Mouse (Mus musculus): Measurements from ENCODE around the gene Card6.
A peak's percentile ranks its signal among the peaks of the same experiment; 100 is the strongest.
"Not testable (repeated sequence)": the region's sequence is repeated elsewhere in the genome, so short reads cannot be mapped to it uniquely, and the experiment has no call there.

Card6 gene

DNA sequence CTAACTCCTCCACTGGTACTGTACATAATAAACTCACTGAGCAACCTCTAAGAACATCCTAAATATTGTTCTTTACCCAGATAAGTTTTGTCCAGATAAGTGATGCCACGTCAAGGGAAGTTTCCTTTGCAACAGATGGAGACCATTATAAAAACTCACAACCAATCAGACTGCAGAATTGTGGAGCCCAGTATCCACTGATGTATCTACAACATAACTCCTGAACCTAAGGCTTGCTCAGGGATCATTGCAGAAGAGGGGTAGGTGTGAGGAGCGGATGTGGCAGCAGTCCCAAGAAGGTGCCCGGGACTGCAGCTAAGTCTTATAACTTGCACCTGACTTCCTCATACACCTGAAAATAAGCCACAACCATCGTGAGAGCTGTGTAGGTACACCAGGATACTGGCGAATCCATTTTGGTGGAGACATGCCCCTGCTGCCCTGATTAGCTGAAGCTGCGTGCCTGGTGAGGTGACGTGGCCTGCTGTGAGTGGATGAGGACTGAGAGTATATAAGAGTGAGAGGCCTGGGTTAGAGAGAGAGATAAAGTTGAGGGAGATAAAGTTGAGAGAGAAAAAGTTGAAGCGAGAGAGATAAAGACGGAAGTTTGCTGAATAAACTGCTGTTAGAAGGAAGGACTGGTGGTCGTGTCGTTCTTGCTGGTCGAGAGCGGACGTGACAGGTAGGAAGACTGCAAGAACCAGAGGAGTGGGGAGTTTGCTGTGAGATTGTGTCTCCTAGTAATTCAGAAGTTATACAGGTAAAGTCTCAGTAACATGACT lies 22.7 kb upstream of the Card6 start:
- not testable (repeated sequence) for DNase-seq (ENCODE audit: low read depth)

DNA sequence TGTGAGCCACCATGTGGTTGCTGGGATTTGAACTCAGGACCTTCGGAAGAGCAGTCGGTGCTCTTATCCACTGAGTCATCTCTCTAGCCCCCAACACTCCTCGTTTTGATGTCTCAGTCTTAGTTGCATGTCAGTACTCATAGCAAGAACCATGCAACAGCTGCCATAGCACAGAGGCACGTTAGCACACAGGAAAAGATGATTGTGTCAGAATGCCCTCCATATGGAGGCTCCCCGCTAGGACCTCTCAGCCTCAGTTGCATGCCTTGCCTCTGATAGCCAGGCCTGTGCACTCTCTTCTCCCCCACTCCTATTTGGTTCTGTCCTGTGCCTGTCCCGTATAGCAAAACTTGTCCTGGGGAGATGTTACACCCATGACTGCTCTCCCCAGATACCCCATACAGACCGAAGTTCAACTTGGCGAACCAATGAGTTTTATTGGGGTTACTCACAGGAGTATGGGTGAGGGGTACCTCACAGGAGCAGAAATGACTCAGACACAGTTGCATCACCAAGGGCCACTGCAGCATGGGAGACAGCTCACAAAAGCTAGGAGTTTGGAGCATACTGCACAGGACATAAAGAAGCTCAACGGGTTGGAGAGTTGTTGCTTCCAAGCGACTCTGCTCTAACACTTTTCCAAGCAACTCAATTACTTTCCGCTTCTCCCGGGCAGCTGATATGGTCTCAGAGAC lies 20.9 kb upstream of the Card6 start:
- DNase-seq (ENCODE audit: low read depth), result peak; percentile 74

DNA sequence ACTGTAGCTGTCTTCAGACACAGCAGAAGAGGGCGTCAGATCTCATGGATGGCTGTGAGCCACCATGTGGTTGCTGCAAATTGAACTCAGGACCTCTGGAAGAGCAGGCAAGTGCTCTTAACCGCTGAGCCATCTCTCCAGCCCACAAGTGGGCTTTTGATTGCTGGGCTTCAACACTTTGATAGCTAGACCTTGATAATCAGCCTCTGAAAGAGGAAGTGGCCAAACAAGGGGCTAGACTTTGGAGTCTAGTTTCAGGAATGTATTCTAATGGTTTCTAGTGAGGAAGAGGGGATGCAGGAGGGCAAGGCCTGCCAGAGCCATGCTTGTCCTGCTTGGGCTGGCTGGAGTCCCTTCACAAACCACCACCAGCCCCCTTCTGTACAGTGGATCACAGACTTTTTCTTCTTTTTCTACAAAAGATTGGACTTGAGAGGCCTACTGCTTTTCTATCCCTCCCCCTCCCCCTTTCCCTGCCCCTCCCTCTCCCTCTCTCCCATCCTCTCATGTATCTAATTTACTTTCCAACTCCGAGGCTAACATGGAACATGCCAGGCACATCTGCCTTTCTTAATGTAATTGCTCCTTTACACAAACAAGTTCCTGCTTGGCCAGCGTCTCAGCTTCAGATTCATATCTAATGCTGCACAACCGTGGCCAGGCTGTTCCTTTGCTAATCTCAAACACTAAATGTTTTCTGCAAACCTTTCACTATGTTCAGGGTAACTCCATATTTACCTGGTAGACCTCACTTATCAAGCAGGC lies 20.0 kb upstream of the Card6 start:
- peak; percentile 78 for DNase-seq (ENCODE audit: low read depth)

DNA sequence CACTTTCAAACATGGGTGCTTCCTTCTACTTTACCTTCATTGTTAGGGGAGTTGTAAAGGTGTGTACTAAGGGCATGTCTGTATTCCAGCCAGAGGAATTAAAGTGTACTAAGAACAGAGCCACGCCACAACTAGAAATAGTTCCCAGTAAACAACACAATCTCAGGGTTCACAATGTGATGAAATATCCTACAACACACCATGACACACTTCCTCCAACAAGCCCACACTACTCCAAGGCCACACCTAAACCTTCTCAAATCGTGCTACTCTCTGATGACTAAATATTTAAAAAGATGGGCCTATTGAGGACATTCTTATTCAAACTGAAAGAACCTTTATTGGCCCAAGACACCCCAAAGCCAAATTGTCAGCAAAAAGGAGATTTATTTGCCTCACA lies 19.1 kb upstream of the Card6 start:
- DNase-seq (ENCODE audit: low read depth), result peak; percentile 65

DNA sequence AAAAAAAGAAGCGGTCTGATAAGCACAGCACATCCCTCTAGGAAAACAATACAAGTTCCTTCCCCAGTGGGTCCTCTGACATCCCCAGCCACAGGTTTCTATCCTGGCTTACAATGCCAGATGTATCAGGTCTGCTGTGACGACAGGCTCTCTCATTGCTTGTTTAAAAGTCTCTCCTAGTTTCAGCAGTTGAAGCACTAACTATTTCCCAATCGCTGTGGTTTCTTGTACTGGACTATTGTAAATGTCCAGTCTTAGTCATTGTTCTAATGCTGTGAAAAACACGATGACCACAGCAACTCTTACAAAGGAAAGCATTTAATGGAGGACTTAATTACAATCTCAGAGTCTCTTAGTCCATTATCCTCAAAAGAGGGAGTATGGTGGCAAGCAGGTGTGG lies 18.1 kb upstream of the Card6 start:
- DNase-seq (ENCODE audit: low read depth), result peak; percentile 92

DNA sequence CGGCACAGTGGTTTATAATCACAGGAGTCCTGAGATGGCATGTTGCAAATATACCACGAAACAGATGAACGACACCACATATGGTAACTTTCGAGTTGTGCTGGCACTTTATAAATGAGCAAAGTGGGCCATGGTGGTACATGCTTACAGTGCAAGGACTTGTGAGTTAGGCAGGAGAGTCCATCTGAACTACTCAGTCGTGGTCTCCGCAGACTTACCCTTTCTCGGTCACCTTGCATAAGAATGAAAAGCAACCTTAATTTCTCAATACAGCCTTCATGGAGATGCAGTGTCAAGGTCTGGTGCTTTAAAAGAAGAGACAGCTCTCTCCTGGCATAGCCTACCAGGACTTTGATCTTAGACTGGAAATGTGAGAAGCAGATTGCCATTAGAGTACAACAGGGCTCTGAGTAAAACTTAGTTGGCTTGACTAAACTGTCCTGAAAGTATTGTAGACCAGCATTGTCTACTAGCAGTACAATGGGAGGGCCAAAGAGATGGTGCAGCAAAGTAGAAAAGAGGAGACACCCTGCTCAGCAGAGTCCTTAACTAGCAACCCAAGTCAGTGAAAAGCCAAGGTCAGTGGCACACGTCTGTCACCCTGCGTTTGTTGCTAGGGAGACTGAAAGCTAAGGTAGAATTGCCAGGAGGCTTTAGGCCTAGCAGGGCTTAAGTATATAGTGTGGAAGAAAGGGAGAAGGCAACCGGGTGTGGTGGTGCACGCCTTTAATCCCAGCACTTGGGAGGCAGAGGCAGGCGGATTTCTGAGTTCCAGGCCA lies 13.4 kb upstream of the Card6 start:
- DNase-seq (ENCODE audit: low read depth), result no peak

DNA sequence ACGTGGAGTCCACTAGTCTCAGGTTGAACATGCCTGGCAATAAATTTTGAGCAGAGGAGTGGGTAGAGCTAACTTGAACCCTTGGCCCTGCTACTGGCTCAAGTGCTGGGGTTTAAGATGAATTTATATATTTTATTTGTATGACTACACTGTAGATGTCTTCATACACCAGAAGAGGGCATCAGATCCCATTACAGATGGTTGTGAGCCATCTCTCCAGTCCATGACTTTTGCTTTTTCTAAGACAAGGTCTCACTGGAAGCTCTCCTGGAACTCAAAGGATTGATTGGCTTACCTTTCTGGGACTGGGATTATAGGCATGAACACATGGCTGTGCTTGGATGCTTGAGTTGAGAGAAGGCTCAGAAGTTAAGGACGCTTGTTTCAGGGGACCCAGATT lies 11.4 kb upstream of the Card6 start:
- peak; percentile 56 for DNase-seq (ENCODE audit: low read depth)

DNA sequence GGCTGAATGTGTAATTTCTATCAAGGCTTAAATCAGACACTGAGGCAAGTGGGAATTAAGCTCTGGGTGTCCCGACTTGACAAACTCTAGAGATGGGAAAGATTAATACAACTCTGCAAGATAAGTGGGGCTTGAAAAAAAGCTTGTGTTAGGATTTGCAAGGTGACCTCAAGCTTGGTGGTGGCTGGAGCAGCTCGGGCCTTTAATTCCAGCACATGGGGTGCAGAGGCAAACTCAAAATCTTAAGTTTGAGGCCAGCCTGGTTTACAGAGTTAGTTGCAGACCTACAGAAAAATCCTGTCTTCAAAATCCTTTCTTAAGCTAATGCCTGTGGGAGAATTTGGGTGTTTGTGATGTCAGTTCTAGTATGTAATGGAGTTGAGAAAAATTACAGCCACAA lies 10.9 kb upstream of the Card6 start:
- DNase-seq (ENCODE audit: low read depth), result no peak

DNA sequence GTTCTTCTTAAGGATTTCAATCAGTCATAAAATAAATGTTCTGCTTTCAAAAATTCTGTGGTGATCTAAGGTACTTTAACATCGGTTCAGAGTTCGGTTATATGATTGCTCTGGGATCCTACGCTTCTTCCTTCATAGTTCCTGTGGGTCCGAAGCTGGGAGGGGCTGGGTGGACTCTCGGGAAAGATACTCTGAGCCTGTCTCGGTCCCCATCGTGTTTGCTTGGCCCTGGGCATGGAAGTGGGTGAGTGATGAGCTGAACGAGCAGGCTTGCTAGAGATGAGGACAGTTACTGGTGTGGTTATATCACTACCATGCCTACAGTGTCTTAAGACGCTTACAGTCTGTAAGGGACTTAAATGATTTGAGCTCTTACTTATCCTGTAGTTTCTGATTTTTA lies 10.3 kb upstream of the Card6 start:
- DNase-seq (ENCODE audit: low read depth), result no peak

DNA sequence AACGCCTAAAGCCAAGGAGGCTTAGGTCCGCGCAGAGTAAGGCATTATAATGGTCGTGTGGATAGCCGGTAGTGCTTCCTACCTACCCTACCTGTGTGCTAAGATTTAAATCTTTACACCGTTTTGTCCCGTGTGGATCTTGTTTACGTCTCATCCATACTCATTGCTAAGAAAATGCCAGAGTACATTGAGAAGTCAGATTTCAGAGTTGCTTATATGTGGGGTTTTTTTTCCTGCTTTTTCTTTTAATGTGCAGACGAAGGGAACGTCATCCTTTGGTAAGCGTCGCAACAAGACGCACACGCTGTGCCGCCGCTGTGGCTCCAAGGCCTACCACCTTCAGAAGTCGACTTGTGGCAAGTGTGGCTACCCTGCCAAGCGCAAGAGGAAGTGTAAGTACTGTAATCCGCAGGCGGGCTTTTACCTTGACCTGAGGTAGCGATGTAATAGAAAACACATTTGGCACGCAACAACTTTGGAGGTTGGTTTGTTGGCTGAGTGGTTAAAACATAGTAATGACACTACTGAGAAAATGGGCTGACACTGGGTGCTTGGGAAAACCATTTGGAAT lies 8.8 kb upstream of the Card6 start:
- peak; percentile 41 for DNase-seq (ENCODE audit: low read depth)

DNA sequence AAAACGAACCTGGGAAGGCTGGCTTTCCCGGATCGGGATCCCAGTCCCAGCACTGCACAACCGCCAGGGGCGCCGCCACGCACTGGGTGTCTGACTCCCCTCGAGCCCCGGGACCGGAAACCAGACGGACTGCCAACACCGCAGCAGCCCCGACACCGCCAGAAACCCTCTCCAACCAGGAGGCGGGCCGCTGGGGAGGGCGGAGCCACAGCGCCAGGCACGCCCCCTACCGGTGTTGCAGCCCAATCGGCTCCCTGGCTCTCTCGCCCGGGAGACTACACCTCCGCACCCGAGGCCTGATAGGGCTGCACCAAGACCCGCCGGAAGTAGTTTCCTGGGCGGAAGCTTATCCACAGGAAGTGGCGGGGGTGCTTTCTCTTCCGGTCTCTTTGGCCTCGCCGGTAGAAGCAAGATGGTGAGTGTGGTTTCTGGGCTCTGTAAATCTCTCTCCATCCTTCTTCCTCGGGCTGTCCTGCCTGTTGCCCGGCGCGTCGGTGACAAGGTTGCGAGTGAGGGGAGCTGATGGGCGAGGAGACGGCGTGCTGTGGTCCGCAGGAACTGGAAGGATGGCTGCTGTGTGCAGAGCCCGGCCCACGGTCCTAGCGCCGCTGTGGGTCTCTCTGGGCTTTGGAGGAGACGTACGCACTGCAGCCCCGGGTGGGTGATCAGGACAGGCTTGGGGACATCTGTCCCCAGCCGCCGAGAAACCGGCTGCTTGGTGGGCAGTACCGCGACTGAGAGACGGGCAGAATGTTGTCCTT lies 8.1 kb upstream of the Card6 start, which contains the start of gene Rpl37:
Gene Rpl37, plus strand, starts transcription at position 376 of the 761 bp plus-strand sequence.
- DNase-seq (ENCODE audit: low read depth), result peak; percentile 98

DNA sequence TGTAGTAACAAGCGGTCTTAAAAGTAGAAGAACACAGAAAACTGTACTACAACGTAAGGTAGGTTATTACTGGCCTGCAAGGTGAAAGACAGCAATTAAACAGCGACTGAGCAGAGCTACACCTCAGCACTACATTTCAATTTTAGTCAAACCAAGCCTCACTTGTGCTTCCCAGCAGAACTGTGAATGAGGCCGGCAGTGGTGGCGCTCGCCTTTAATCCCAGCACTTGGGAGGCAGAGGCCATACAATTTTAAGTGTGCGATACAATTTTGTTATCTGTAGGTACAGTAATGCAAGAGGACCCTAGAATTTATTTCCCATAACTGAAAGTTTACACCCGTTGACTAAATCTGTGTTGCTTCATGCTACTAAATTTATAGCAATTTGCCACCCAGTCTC lies 6.8 kb upstream of the Card6 start:
- DNase-seq (ENCODE audit: low read depth), result no peak

DNA sequence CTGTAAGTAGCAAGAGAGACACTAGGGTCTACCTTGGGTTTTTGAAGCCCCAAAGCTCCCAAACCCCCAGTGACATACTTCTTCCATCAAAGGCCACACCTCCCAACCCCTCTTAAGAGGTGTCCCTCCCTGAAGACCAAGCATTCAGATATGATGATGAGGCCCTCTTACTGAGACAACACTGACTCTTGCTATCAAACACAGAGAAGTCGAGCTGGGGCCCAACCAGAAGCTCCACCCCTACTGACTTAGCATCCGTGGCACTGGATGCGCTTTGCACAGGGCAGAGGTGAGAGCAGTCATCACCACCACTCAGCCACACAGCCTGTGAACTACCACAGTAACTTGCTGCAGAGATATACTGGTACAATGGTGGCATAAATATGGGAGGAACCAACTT lies 4.3 kb upstream of the Card6 start:
- no peak for DNase-seq (ENCODE audit: low read depth)

DNA sequence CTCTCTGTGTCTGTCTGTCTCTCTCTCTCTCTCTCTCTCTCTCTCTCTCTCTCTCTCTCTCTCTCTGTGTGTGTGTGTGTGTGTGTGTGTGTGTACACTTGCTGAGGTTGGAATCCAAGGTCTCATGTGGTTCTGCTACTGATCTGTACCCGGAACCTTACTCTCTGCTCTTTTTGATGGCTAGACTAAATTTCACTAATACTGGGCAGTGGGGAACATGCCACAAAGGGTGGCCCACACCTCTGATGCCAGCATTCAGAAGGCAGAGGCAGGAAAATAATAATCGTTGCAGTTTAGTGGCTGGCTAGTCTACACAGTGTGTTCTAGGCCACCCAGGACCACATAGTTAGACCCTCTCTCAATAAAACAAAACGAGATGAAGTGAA lies 309 bp upstream of the Card6 start:
- DNase-seq (ENCODE audit: low read depth), result no peak

DNA sequence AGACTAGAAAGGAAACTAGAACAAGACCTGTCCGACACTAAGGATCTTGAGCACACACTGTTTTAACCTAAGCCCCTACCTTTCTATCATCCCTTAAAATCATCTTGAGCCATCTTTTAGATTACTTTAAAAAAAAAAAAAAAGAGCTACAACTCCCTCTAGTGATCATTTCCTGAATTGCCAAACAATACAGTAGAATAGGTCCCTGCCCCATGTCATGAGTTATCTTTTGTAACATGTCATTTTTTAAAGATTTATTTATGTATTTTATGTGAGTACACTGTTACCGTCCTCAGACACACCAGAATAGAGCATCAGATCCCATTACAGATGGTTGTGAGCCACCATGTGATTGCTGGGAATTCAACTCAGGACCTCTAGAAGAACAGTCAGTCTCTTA lies 2.0 kb downstream of the Card6 start:
- DNase-seq (ENCODE audit: low read depth), result peak; percentile 70

DNA sequence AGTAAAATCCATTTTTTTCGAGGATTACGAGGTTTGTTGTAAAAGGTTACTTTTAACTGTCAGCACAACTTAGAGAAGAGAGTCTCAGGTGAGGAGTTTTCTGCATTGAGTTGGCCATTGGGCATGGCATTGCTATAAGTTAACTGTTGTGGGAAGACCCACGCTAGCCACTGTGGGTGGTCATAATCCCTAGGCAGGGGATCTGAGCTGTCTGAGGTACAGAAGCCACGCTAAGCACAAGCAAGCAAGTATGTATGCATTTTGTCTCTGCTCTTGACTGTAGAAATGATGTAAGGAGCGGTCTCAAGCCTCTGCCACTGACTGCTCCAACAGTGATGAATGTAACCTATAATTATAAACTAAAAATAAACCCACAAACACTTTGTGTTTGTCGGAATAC lies 2.4 kb downstream of the Card6 start:
- no peak for DNase-seq (ENCODE audit: low read depth)

DNA sequence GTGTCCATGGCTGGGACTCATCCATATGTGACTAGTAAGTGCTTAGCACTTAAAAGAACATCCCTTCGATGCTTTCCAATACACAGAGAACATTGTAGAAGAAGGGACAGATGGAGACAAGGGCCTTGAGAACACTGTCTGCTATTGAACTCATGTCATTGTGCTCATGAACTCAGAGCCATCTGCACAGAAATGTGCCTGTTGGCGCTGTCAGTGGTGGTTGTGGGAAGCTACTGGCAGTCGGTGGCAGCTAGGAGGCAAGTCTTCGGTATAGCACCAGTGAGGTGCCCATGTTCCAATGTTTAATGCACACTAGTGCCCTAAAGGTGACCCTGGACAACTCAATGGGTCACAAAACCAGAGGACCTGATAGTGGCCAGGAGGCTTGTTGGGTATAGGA lies 6.0 kb downstream of the Card6 start:
- DNase-seq (ENCODE audit: low read depth), result no peak

DNA sequence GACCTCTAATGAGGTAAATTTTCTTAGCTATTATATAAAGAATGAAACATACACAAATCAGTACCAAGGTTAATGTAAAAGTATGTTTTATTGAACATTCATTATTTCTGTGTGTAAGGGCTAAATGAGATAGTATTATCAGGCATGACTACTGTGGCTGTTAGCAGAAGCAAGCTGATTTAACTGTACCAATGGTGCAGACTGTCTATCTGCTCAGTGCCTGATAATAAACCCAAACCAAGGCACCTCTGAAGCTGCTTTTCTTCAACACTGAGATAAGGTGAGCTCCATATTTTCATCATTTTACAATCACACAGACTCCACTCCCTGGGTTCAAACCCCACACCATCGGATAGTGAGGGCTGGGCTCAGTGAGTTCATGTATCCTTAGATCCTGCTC lies 11.0 kb downstream of the Card6 start:
- no peak for DNase-seq (ENCODE audit: low read depth)

DNA sequence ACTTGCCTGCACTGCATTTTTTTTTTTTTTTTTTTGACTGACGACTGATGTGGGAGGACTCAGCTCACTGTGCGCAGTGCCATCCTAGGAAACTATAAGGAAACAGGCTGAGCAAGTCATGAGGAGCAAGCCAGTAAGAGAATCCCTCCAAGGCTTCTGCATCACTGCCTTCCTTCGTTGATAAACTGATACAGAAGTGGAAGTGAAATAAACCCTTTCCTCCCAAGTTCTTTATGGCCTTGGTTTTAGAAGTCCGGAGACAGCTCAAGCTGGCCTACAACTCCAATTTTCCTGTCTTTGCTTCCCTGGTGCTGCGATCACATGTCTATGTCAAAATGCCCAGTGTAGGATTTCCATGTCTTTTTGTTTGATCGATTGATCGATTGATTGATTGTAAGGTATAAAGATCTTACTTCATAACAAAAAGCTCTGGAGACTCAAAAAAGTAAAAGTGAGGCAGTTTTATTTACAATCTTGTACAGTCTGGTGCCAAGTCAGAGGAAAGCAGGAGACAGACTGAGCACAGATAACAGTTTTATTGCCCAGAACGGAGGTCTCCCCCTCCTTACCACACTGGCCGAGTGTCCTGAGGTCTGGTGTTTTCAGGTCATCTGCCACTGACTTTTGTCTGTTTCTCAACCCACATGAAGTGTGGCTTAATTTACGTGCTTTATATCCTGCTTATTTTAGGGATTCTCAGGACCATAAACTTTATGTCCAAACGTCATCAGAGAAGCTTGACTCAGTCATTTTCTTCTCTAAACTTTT lies 12.6 kb downstream of the Card6 start:
- no peak for DNase-seq (ENCODE audit: low read depth)

DNA sequence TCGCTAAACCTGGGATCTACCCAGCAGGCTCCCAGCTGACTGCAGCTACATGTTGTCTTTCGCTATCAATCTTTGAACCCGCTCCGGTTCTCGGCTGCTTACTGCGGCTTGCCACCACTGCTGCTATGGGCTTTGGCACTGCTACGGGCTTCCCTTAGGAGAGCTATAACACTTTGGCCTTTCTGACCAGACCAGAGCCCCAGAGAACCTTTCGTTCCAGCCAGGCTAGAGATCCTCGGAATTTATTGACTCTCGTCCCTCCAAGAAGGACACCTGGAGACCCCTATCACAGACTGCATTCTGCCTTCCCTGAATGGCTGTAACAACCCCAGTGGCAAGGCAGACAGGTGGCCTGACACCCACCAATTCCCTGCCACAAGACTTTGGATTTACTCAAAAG lies 18.2 kb downstream of the Card6 start:
- DNase-seq (ENCODE audit: low read depth), result no peak
